Mouse (Mus musculus): ENCODE measurements around the gene Ptch2.

DNA sequence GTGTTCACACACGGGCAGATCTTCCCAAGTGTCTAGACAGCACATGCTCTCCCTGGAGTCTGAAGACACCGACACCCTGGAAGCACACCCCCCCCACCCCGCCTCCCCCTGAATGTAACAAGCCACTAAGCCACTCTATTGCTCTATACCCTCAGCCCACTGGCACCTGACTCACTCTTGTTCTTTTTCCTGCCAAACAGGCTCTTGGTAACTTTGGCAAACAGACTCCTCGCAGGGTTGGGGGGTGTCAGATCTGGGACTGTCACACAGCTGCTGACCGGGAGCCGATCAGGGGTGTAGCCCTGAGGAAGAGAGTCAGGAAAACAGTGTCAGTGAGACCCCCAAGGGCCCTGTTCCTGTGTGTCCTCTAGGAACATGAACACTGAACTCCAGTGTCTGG lies 35.3 kb downstream of the Ptch2 start:
- TF ChIP-seq CTCF (IDR thresholded peaks at IDR 0.05; ENCODE audit: control insufficient read depth, insufficient read depth, insufficient replicate concordance, low read depth, low read length) (no peak), POLR2A (IDR thresholded peaks at IDR 0.05; ENCODE audit: control insufficient read depth, low read depth, low read length) (no peak)

All from testis, adult 2 months (tissue).